ENCODE assay signal across 14 mouse cellular contexts in genomic region chr11:21550222-21551173, GRCm38 (mm10). TPM values are rescaled to one million over a fixed set of nuclear protein-coding genes. Genes with fewer than 3 reads are reported as not detected.
DNase-seq lines count a peak whose midpoint lies in the region; ATAC-seq and TF ChIP-seq lines count a peak whose summit lies in the region.
"Had no signal": no experiment of that assay in that cellular context is flagged by ENCODE, and none has a peak within 500 bp of the region (broad histone marks: within the 10 kb centered on the region; RNA-seq: fewer than 3 reads in every experiment).

No protein-coding gene starts in this region.

- no peak overlapping the region for H3K27ac ChIP-seq in midbrain, embryonic 13.5 days
- H3K27ac ChIP-seq in midbrain, postnatal 0 days (ENCODE audit: low read depth, low read length), result no peak overlapping the region
- H3K27ac ChIP-seq in liver, embryonic 12.5 days, result no peak overlapping the region
- no peak overlapping the region for H3K27ac ChIP-seq in limb, embryonic 10.5 days
- H3K27ac ChIP-seq: forebrain, embryonic 15.5 days; heart, embryonic 13.5 days; hindbrain, embryonic 13.5 days had no signal

- no peak for DNase-seq in midbrain, postnatal 0 days (ENCODE audit: low spot score)
- DNase-seq in splenic B cell, adult 2 months (ENCODE audit: low read depth, low spot score), result peak; percentile 34
- DNase-seq in limb, embryonic 10.5 days (ENCODE audit: low spot score), result no peak
- no peak for DNase-seq in ovary, postnatal 10 days (ENCODE audit: low spot score)
- DNase-seq: cerebellum, adult 9-11 months; gastrocnemius, postnatal 10 days; thymus, postnatal 4 days had no signal

- no peak overlapping the region for H3K4me3 ChIP-seq in midbrain, embryonic 13.5 days (replicated peaks)
- no peak overlapping the region for H3K4me3 ChIP-seq in midbrain, postnatal 0 days (ENCODE audit: low read depth, low read length)
- peak overlapping the region; percentile 45 for H3K4me3 ChIP-seq in liver, embryonic 12.5 days
- no peak overlapping the region for H3K4me3 ChIP-seq in limb, embryonic 10.5 days
- H3K4me3 ChIP-seq: forebrain, embryonic 15.5 days; heart, embryonic 13.5 days; hindbrain, embryonic 13.5 days had no signal

- ATAC-seq in midbrain, embryonic 13.5 days, result 0 out of 2 replicates have a peak, but pooled peaks have one; percentile 17
- no peak for ATAC-seq in midbrain, postnatal 0 days (ENCODE audit: low FRiP score)
- ATAC-seq in erythroid progenitor cell, adult 5-6 weeks (replicated peaks; ENCODE audit: low FRiP score, poor library complexity, severe bottlenecking), result peak; percentile 61
- peak; percentile 44; the same call in 1 of the 2 replicates for ATAC-seq in liver, embryonic 12.5 days
- ATAC-seq: forebrain, embryonic 15.5 days; lung, postnatal 0 days had no signal

- no peaks in the 10 kb centered on the region for H3K27me3 ChIP-seq in midbrain, embryonic 13.5 days
- H3K27me3 ChIP-seq in midbrain, postnatal 0 days (ENCODE audit: insufficient read depth, low read length), result no peaks in the 10 kb centered on the region
- H3K27me3 ChIP-seq in liver, embryonic 12.5 days (replicated peaks), result no peaks in the 10 kb centered on the region
- no peaks in the 10 kb centered on the region for H3K27me3 ChIP-seq in splenic B cell, adult 2 months (ENCODE audit: control insufficient read depth, insufficient read depth, low read length, poor library complexity, severe bottlenecking)
- H3K27me3 ChIP-seq in limb, embryonic 10.5 days (ENCODE audit: low read depth, poor library complexity, severe bottlenecking), result no peaks in the 10 kb centered on the region
- H3K27me3 ChIP-seq: forebrain, embryonic 15.5 days; heart, embryonic 13.5 days; hindbrain, embryonic 13.5 days had no signal

- WGBS in midbrain, embryonic 13.5 days, result 84% methylated on average over 12 of the region's 12 CpGs
- 81% methylated on average over 12 of the region's 12 CpGs for WGBS in midbrain, postnatal 0 days
- WGBS in liver, embryonic 12.5 days (ENCODE audit: insufficient replicate concordance), result 74% methylated on average over 12 of the region's 12 CpGs
- WGBS in limb, embryonic 10.5 days, result 90% methylated on average over 12 of the region's 12 CpGs

- no peaks in the 10 kb centered on the region for H3K4me1 ChIP-seq in midbrain, embryonic 13.5 days (replicated peaks)
- H3K4me1 ChIP-seq in midbrain, postnatal 0 days (ENCODE audit: insufficient read depth, low read length), result no peaks in the 10 kb centered on the region
- H3K4me1 ChIP-seq in liver, embryonic 12.5 days, result peaks cover 20% of the 10 kb centered on the region
- H3K4me1 ChIP-seq in limb, embryonic 10.5 days, result no peaks in the 10 kb centered on the region
- H3K4me1 ChIP-seq: forebrain, embryonic 15.5 days; hindbrain, embryonic 13.5 days had no signal

- TF ChIP-seq CTCF in midbrain, postnatal 0 days (IDR thresholded peaks at IDR 0.05), result no peak

- no peaks in the 10 kb centered on the region for H3K9me3 ChIP-seq in midbrain, embryonic 13.5 days
- H3K9me3 ChIP-seq in midbrain, postnatal 0 days (ENCODE audit: low read length), result no peaks in the 10 kb centered on the region
- no peaks in the 10 kb centered on the region for H3K9me3 ChIP-seq in liver, embryonic 12.5 days (replicated peaks)
- H3K9me3 ChIP-seq in limb, embryonic 10.5 days (replicated peaks), result no peaks in the 10 kb centered on the region
- H3K9me3 ChIP-seq: forebrain, embryonic 15.5 days; heart, embryonic 13.5 days; hindbrain, embryonic 13.5 days had no signal

- H3K9ac ChIP-seq in midbrain, embryonic 13.5 days (replicated peaks), result no peak overlapping the region
- H3K9ac ChIP-seq in midbrain, postnatal 0 days (replicated peaks; ENCODE audit: low read length, poor library complexity, severe bottlenecking), result no peak overlapping the region
- 0 out of 2 replicates have a peak overlapping the region, but pooled peaks have one; percentile 31 for H3K9ac ChIP-seq in liver, embryonic 12.5 days
- H3K9ac ChIP-seq: forebrain, embryonic 15.5 days; heart, embryonic 13.5 days; hindbrain, embryonic 13.5 days had no signal

- H3K36me3 ChIP-seq in midbrain, embryonic 13.5 days, result peaks cover 7% of the 10 kb centered on the region; the same call in 1 of the 2 replicates
- H3K36me3 ChIP-seq in midbrain, postnatal 0 days (ENCODE audit: insufficient read depth, low read length), result no peaks in the 10 kb centered on the region
- H3K36me3 ChIP-seq in liver, embryonic 12.5 days, result no peaks in the 10 kb centered on the region
- H3K36me3 ChIP-seq in splenic B cell, adult 2 months (ENCODE audit: control insufficient read depth, insufficient read depth, low read length, poor library complexity, severe bottlenecking), result no peaks in the 10 kb centered on the region
- no peaks in the 10 kb centered on the region for H3K36me3 ChIP-seq in limb, embryonic 10.5 days
- H3K36me3 ChIP-seq: forebrain, embryonic 15.5 days; hindbrain, embryonic 13.5 days had no signal

- no peak overlapping the region for H3K4me2 ChIP-seq in midbrain, embryonic 13.5 days (replicated peaks)
- no peak overlapping the region for H3K4me2 ChIP-seq in midbrain, postnatal 0 days (ENCODE audit: low read depth, low read length, poor library complexity, severe bottlenecking)
- peak overlapping the region; percentile 58 for H3K4me2 ChIP-seq in liver, embryonic 12.5 days
- H3K4me2 ChIP-seq: forebrain, embryonic 15.5 days; hindbrain, embryonic 13.5 days had no signal

RNA-seq across cellular contexts. Expression of gene Wdpcp, which starts 21.5 kb away (rescaled TPM):
- 12.6 and 13.1 TPM in 2 replicates for polyA plus RNA-seq in midbrain, embryonic 13.5 days (2015; fragmentation: Nextera tagmentation; extraction: Ambion mirVana)
- total RNA-seq in midbrain, postnatal 0 days (2014; rRNA removed), result 12.9 and 15.7 TPM in 2 replicates
- 7.6 and 8.6 TPM in 2 replicates for polyA plus RNA-seq in midbrain, postnatal 0 days (2015; fragmentation: Nextera tagmentation; extraction: Ambion mirVana)
- total RNA-seq in erythroid progenitor cell, adult 5-6 weeks (2015; ENCODE audit: low replicate concordance), result 0.84 TPM in 1 of 2 replicates, not detected in the other
- total RNA-seq in erythroid progenitor cell, adult 5-6 weeks (2017; ENCODE audit: low replicate concordance), result 1.6 and 4.7 TPM in 2 replicates
- 2.4 and 2.8 TPM in 2 replicates for polyA plus RNA-seq in liver, embryonic 12.5 days (2016; fragmentation: Nextera tagmentation; extraction: Ambion mirVana)
- 6.3 and 9.2 TPM in 2 replicates for polyA plus RNA-seq in limb, embryonic 10.5 days (2016; fragmentation: Nextera tagmentation; extraction: Ambion mirVana)

RNA-seq across cellular contexts. Expression of gene Mdh1, which starts 21.7 kb away (rescaled TPM):
- 466 and 472 TPM in 2 replicates for polyA plus RNA-seq in midbrain, embryonic 13.5 days (2015; fragmentation: Nextera tagmentation; extraction: Ambion mirVana)
- 281 and 307 TPM in 2 replicates for total RNA-seq in midbrain, postnatal 0 days (2014; rRNA removed)
- 658 and 719 TPM in 2 replicates for polyA plus RNA-seq in midbrain, postnatal 0 days (2015; fragmentation: Nextera tagmentation; extraction: Ambion mirVana)
- 23.1 and 76.3 TPM in 2 replicates for total RNA-seq in erythroid progenitor cell, adult 5-6 weeks (2015; ENCODE audit: low replicate concordance)
- 11.2 and 21.8 TPM in 2 replicates for total RNA-seq in erythroid progenitor cell, adult 5-6 weeks (2017; ENCODE audit: low replicate concordance)
- 164 and 170 TPM in 2 replicates for polyA plus RNA-seq in liver, embryonic 12.5 days (2016; fragmentation: Nextera tagmentation; extraction: Ambion mirVana)
- polyA plus RNA-seq in limb, embryonic 10.5 days (2016; fragmentation: Nextera tagmentation; extraction: Ambion mirVana), result 363 and 394 TPM in 2 replicates
